Mouse (Mus musculus) C2C12 (cell line): ENCODE results near the gene 4930486L24Rik.

Experiments
- CEBPB ChIP-seq: IDR thresholded peaks from one replicate; pipeline ENCODE4 v1.6.1; 2011; ENCODE audit warnings: low read depth, mild to moderate bottlenecking, control low read depth, moderate library complexity
- CTCF ChIP-seq: IDR thresholded peaks from one replicate; pipeline ENCODE4 v1.5.1; 2011; ENCODE audit not compliant: control insufficient read depth, insufficient read depth, insufficient read length
- FOSL1 ChIP-seq: IDR thresholded peaks from one replicate; pipeline ENCODE4 v1.8.0; 2011; ENCODE audit warnings: mild to moderate bottlenecking, low read length; ENCODE audit not compliant: poor library complexity, insufficient read depth, severe bottlenecking
- MYOD1 ChIP-seq: IDR thresholded peaks from one replicate; pipeline ENCODE4 v1.6.1; 2011; ENCODE audit warnings: low read depth; ENCODE audit not compliant: control insufficient read depth, insufficient read length

DNA sequence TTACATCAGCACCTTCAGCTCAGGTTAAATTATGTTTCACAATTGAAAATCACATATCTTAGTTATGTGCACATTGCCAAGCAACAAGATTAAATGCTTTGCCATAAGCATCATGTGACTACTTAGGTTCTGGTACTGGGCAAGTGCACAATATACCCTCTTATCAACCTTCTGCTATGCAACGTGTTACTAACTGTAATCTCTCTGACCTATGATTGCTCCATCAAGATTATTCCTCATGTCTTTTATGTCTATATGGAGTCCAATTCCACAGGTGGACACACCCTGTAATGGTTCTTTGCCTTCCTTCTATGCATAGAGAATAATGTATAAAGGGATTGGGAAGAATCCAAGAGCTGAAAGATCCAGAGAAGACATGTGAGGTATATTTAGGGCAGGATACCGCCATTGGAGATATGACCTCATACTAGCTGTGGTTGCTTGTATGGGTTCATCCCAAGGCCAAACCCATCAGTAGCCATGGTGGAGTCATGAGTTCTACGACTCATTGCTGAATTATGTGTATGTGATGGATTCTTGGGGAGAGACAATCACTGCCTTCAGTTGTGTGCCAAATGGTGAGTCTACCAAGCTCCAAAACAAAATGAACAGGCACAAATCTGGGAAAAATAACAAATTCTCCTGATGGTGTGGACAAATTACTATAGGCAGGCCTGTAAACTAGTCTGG lies 43.6 kb downstream of the 4930486L24Rik start:
- TF ChIP-seq CEBPB = no peak
- TF ChIP-seq CTCF = no peak
- TF ChIP-seq MYOD1 = no peak
- no peak for TF ChIP-seq FOSL1
